Mouse (Mus musculus) CH12.LX (cell line): ENCODE measurements around the gene Nphp4. TPM values are rescaled to one million over a fixed set of nuclear protein-coding genes. Genes with fewer than 3 reads are reported as not detected.

Experiments used
- DNase-seq: peaks from one replicate; pipeline ENCODE4 v3.0.0-alpha.2; 2013; ENCODE audit errors: extremely low read depth
- H3K27ac ChIP-seq: 2 replicates; pipeline ENCODE4 v1.5.1; 2012; ENCODE audit warnings: low read depth, mild to moderate bottlenecking, control low read depth, moderate library complexity; ENCODE audit not compliant: insufficient read depth
- H3K27me3 ChIP-seq: replicated peaks from 2 replicates; pipeline ENCODE3; 2012; ENCODE audit warnings: inconsistent platforms
- H3K36me3 ChIP-seq, 2 experiments: replicated peaks in 1 of 2; 2 replicates each; pipeline versions ENCODE3 to v1.6.1; 2012; ENCODE audit warnings: inconsistent platforms in 1 of 2, low read length in 1 of 2, mild to moderate bottlenecking in 1 of 2, mixed read lengths in 1 of 2, moderate library complexity in 1 of 2; ENCODE audit not compliant: control insufficient read depth in 1 of 2, insufficient read depth in 1 of 2
- H3K4me1 ChIP-seq, 2 experiments: 2 replicates each; pipeline ENCODE4 v1.6.1; 2012; ENCODE audit warnings: inconsistent platforms in 1 of 2, moderate library complexity in 1 of 2; ENCODE audit not compliant: insufficient read depth in 2 of 2, control insufficient read depth in 1 of 2
- H3K4me2 ChIP-seq: 2 replicates; pipeline ENCODE4 v1.6.1; 2012; ENCODE audit warnings: low read depth, mild to moderate bottlenecking, control low read depth; ENCODE audit not compliant: poor library complexity, insufficient read depth, severe bottlenecking
- H3K4me3 ChIP-seq, 3 experiments: fragments of 150-350 bp in 1 of 3; sonication (generic) in 1 of 3; replicated peaks in 1 of 3; 2 replicates each; pipeline versions ENCODE3 to v1.5.1; 2011 to 2012; ENCODE audit warnings: low read depth in 2 of 3, low read length in 2 of 3, mild to moderate bottlenecking in 2 of 3, moderate library complexity in 2 of 3, control low read depth in 1 of 3, improper control_type of control experiment in 1 of 3, inconsistent platforms in 1 of 3, mixed read lengths in 1 of 3; ENCODE audit not compliant: poor library complexity in 1 of 3
- H3K79me2 ChIP-seq: replicated peaks from 2 replicates; pipeline ENCODE4 v1.6.1; 2012; ENCODE audit warnings: mild to moderate bottlenecking, moderate library complexity; ENCODE audit not compliant: control insufficient read depth, poor library complexity, insufficient read depth, severe bottlenecking; ENCODE audit errors: extremely low read depth
- H3K9ac ChIP-seq: 2 replicates; pipeline ENCODE4 v1.6.1; 2012; ENCODE audit warnings: low read depth, mild to moderate bottlenecking, control low read depth, moderate library complexity; ENCODE audit not compliant: insufficient read depth
- H3K9me3 ChIP-seq: replicated peaks from 2 replicates; pipeline ENCODE3; 2012; ENCODE audit warnings: low read length, inconsistent platforms, mixed read lengths
- CTCF ChIP-seq, 2 experiments: IDR thresholded peaks in 1 of 2; conservative IDR thresholded peaks in 1 of 2; 2 replicates each; pipeline ENCODE4 v1.5.1; 2011 to 2012; ENCODE audit warnings: low read depth in 2 of 2, low read length in 2 of 2, improper control_type of control experiment in 1 of 2, inconsistent platforms in 1 of 2, mild to moderate bottlenecking in 1 of 2, moderate library complexity in 1 of 2
- ETS1 ChIP-seq: conservative IDR thresholded peaks from 2 replicates; pipeline ENCODE4 v1.6.1; 2012; ENCODE audit warnings: low read depth, mild to moderate bottlenecking, inconsistent platforms, low read length, improper control_type of control experiment, moderate library complexity
- GABPA ChIP-seq: IDR thresholded peaks from 2 replicates; pipeline ENCODE4 v1.6.1; 2012; ENCODE audit warnings: low read depth, low read length, improper control_type of control experiment, inconsistent platforms; ENCODE audit not compliant: insufficient replicate concordance
- HCFC1 ChIP-seq: IDR thresholded peaks from 2 replicates; pipeline ENCODE4 v1.6.1; 2012; ENCODE audit warnings: low read depth, mild to moderate bottlenecking, inconsistent platforms, low read length, improper control_type of control experiment
- JUN ChIP-seq: IDR thresholded peaks from 2 replicates; pipeline ENCODE4 v1.6.1; 2011; ENCODE audit warnings: low read depth, mild to moderate bottlenecking, low read length, improper control_type of control experiment, moderate library complexity; ENCODE audit not compliant: insufficient read depth
- JUND ChIP-seq: conservative IDR thresholded peaks from 2 replicates; pipeline ENCODE4 v1.6.1; 2011; ENCODE audit warnings: low read depth, low read length, improper control_type of control experiment
- KAT2A ChIP-seq: IDR thresholded peaks from 2 replicates; pipeline ENCODE4 v1.6.1; 2012; ENCODE audit warnings: low read length, improper control_type of control experiment, inconsistent platforms; ENCODE audit not compliant: insufficient replicate concordance
- MAX ChIP-seq: IDR thresholded peaks from 2 replicates; pipeline ENCODE4 v1.6.1; 2011; ENCODE audit warnings: low read length, improper control_type of control experiment
- MYC ChIP-seq: IDR thresholded peaks from 2 replicates; pipeline ENCODE4 v1.6.1; 2011; ENCODE audit warnings: low read depth, mild to moderate bottlenecking, improper control_type of control experiment, low read length
- NELFE ChIP-seq: IDR thresholded peaks from 2 replicates; pipeline ENCODE4 v1.6.1; 2011; ENCODE audit warnings: low read depth, low read length, improper control_type of control experiment
- RAD21 ChIP-seq: IDR thresholded peaks from 2 replicates; pipeline ENCODE4 v1.6.1; 2011; ENCODE audit warnings: low read depth, mild to moderate bottlenecking, low read length, improper control_type of control experiment, moderate library complexity
- RCOR1 ChIP-seq: conservative IDR thresholded peaks from 2 replicates; pipeline ENCODE4 v1.6.1; 2012; ENCODE audit warnings: low read depth, mild to moderate bottlenecking, inconsistent platforms, low read length, improper control_type of control experiment
- SIN3A ChIP-seq: IDR thresholded peaks from 2 replicates; pipeline ENCODE4 v1.6.1; 2012; ENCODE audit warnings: low read length, improper control_type of control experiment, inconsistent platforms
- TBP ChIP-seq: conservative IDR thresholded peaks from 2 replicates; pipeline ENCODE4 v1.6.1; 2011; ENCODE audit warnings: low read depth, low read length, improper control_type of control experiment
- TCF12 ChIP-seq: IDR thresholded peaks from 2 replicates; pipeline ENCODE4 v1.6.1; 2014; ENCODE audit warnings: low read depth, mild to moderate bottlenecking, inconsistent platforms, low read length, improper control_type of control experiment
- ZKSCAN1 ChIP-seq: IDR thresholded peaks from 2 replicates; pipeline ENCODE4 v1.6.1; 2012; ENCODE audit warnings: low read depth, inconsistent platforms, low read length, improper control_type of control experiment, borderline replicate concordance
- ZMIZ1 ChIP-seq: IDR thresholded peaks from 2 replicates; pipeline ENCODE4 v1.6.1; 2012; ENCODE audit warnings: low read depth, mild to moderate bottlenecking, inconsistent platforms, low read length, improper control_type of control experiment
- dilution Hi-C: fragments of 300-500 bp; cut with MboI; formaldehyde crosslinking; loops from 2 replicates; pipeline ENCODE4 v1.14.3; 2020; ENCODE audit warnings: low sequenced_read_pairs; ENCODE audit not compliant: extremely low pct_unique_long_range_greater_than_20kb, extremely low pct_ligation_motif_present
- in situ Hi-C: fragments of 300-500 bp; cut with MboI; formaldehyde crosslinking; loops from 3 replicates; pipeline ENCODE4 v1.14.3; 2019; ENCODE audit warnings: low sequenced_read_pairs, low pct_ligation_motif_present, low pct_unique_long_range_greater_than_20kb, mixed read lengths
- polyA plus RNA-seq: library from polyadenylated mRNA; unstranded; fragments of >175 nt; gene quantifications from 2 replicates; pipeline ENCODE4 v1.2.1, GENCODE M21; 2012; ENCODE audit warnings: low read depth; ENCODE audit not compliant: insufficient read length
- total RNA-seq, 2 experiments: library from RNA; depleted of rRNA; stranded (reverse); fragments of 300-350 nt in 1 of 2; fragments of >200 nt in 1 of 2; gene quantifications; 2 replicates each; pipeline ENCODE4 v1.2.3; 2012 to 2014

The Nphp4 gene
- total and polyA plus RNA-seq, 3 experiments = 0.09 to 0.68 TPM; not detected in 1

DNA sequence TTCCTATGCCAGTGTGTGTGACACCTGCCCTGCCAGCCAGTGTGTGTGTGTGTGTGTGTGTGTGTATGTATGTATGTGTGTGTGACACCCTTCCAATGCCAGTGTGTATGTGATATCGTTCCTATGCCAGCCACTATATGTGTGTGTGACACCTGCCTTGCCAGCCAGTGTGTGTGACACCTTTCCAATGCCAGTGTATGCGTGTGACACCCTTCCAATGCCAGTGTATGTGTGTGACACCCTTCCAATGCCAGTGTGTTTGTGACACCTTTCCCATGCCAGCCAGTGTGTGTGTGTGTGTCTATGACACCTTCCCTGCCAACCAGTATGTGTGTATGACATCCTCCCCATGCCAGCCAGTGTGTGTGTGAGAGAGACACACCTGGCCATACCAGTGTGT, 132.7 kb downstream of the Nphp4 start:
- DNase-seq = no peak
- H3K27me3 ChIP-seq = no peaks in the 10 kb centered on the region
- no peaks in the 10 kb centered on the region for H3K4me1 ChIP-seq
- H3K79me2 ChIP-seq = no peaks in the 10 kb centered on the region
- dilution Hi-C loops (no loop called here), in situ Hi-C loops (no loop called here)
- TF ChIP-seq KAT2A = no peak
- no peak for TF ChIP-seq NELFE
- TF ChIP-seq HCFC1 = no peak
- TF ChIP-seq TBP = no peak
- TF ChIP-seq RCOR1 = no peak
- TF ChIP-seq TCF12 = no peak
- no peak for TF ChIP-seq MYC
- TF ChIP-seq JUND = no peak
- TF ChIP-seq SIN3A = no peak
- TF ChIP-seq RAD21 = no peak
- H3K9ac ChIP-seq = no peak overlapping the region
- no peak overlapping the region for H3K27ac ChIP-seq
- peaks cover 87% of the 10 kb centered on the region for H3K9me3 ChIP-seq
- H3K36me3 ChIP-seq = no peaks in the 10 kb centered on the region
- H3K4me3 ChIP-seq = no peak overlapping the region
- H3K4me2 ChIP-seq = no peak overlapping the region

GRCm38 (mm10) chr4:152610026-152610425, 133.5 kb downstream of the Nphp4 start:
- Histone ChIP-seq H3K4me2 (no peak overlapping the region), H3K79me2 (no peaks in the 10 kb centered on the region), H3K36me3 (no peaks in the 10 kb centered on the region), H3K27me3 (no peaks in the 10 kb centered on the region), H3K4me1 (no peaks in the 10 kb centered on the region), H3K4me3 (no peak overlapping the region), H3K9me3 (peaks cover 91% of the 10 kb centered on the region), H3K9ac (no peak overlapping the region), H3K27ac (no peak overlapping the region)
- dilution Hi-C loops = no loop called here
- in situ Hi-C loops = no loop called here
- TF ChIP-seq ZKSCAN1 (no peak), CTCF (conservative IDR thresholded peaks at IDR 0.05 in 1 of 2, IDR thresholded peaks at IDR 0.05 in 1 of 2; ENCODE audit: low read depth in 2 of 2, low read length in 2 of 2) (no peak), MAX (no peak), ETS1 (no peak), GABPA (no peak), ZMIZ1 (no peak), JUN (no peak)
- DNase-seq = no peak

Other genes starting within 250 kb of the Nphp4 start
- 0.21 and 0.30 TPM in 2 replicates for gene Gpr153, start 202.5 kb upstream of the Nphp4 start, total RNA-seq (2012; rRNA removed)
- gene Gpr153, start 202.5 kb upstream of the Nphp4 start, total RNA-seq (2014; rRNA removed) = 0.61 and 0.70 TPM in 2 replicates
- 1.4 and 1.8 TPM in 2 replicates for gene Gpr153, start 202.5 kb upstream of the Nphp4 start, polyA plus RNA-seq
- gene Hes3, start 185.0 kb upstream of the Nphp4 start, total RNA-seq (2012; rRNA removed) = 0.13 and 0.21 TPM in 2 replicates
- gene Hes3, start 185.0 kb upstream of the Nphp4 start, total RNA-seq (2014; rRNA removed) = not detected in 2 replicates
- 0.17 TPM in 1 of 2 replicates, not detected in the other for gene Hes3, start 185.0 kb upstream of the Nphp4 start, polyA plus RNA-seq
- gene Icmt, start 179.5 kb upstream of the Nphp4 start, total RNA-seq (2012; rRNA removed) = 21.5 and 27.4 TPM in 2 replicates
- gene Icmt, start 179.5 kb upstream of the Nphp4 start, total RNA-seq (2014; rRNA removed) = 17.8 and 18.5 TPM in 2 replicates
- gene Icmt, start 179.5 kb upstream of the Nphp4 start, polyA plus RNA-seq = 24.2 and 29.8 TPM in 2 replicates
- gene Rnf207, start 157.7 kb upstream of the Nphp4 start, total RNA-seq (2012; rRNA removed) = 0.21 and 0.51 TPM in 2 replicates
- gene Rnf207, start 157.7 kb upstream of the Nphp4 start, total RNA-seq (2014; rRNA removed) = not detected in 2 replicates
- not detected in 2 replicates for gene Rnf207, start 157.7 kb upstream of the Nphp4 start, polyA plus RNA-seq
- 1,590 and 1,720 TPM in 2 replicates for gene Rpl22, start 151.0 kb upstream of the Nphp4 start, total RNA-seq (2012; rRNA removed)
- gene Rpl22, start 151.0 kb upstream of the Nphp4 start, total RNA-seq (2014; rRNA removed) = 1,936 and 1,966 TPM in 2 replicates
- 1,935 and 2,300 TPM in 2 replicates for gene Rpl22, start 151.0 kb upstream of the Nphp4 start, polyA plus RNA-seq
- gene Chd5, start 138.1 kb upstream of the Nphp4 start, total RNA-seq (2012; rRNA removed) = 0.88 and 3.4 TPM in 2 replicates
- gene Chd5, start 138.1 kb upstream of the Nphp4 start, total RNA-seq (2014; rRNA removed) = 0.44 and 0.49 TPM in 2 replicates
- 1.2 and 2.7 TPM in 2 replicates for gene Chd5, start 138.1 kb upstream of the Nphp4 start, polyA plus RNA-seq
- 56.3 and 58.3 TPM in 2 replicates for gene Kcnab2, start 1.2 kb downstream of the Nphp4 start, total RNA-seq (2012; rRNA removed)
- gene Kcnab2, start 1.2 kb downstream of the Nphp4 start, total RNA-seq (2014; rRNA removed) = 35.3 and 35.7 TPM in 2 replicates
- 95.8 and 116 TPM in 2 replicates for gene Kcnab2, start 1.2 kb downstream of the Nphp4 start, polyA plus RNA-seq